Mouse (Mus musculus): Measurements from ENCODE around the gene Hnrnpdl.
A peak's percentile ranks its signal among the peaks of the same experiment; 100 is the strongest.

Hnrnpdl gene

GRCm38 (mm10) chr5:100047143-100047640, 7.7 kb upstream of the Hnrnpdl start:
- no peak for DNase-seq (ENCODE audit: low spot score)

DNA sequence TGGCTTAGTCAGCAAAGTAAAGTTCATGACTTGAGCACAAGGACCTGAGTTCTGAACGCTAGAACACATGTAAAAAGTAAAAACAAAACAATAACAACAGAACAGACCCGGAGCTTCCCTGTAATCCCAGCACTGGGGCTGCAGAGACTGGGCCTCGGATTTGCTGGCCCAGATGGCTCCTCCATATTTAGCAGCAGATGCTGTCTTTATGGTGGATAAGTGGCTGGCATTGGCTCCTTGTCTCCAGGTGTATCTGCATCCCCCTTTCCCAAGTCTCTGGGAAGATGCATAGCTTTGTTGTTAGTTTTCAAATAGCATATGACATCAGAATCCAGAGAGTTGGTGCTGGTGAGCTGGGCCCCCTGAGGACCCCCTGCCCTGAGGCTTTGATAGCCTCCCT, 6.6 kb upstream of the Hnrnpdl start:
- DNase-seq (ENCODE audit: low spot score): no peak

DNA sequence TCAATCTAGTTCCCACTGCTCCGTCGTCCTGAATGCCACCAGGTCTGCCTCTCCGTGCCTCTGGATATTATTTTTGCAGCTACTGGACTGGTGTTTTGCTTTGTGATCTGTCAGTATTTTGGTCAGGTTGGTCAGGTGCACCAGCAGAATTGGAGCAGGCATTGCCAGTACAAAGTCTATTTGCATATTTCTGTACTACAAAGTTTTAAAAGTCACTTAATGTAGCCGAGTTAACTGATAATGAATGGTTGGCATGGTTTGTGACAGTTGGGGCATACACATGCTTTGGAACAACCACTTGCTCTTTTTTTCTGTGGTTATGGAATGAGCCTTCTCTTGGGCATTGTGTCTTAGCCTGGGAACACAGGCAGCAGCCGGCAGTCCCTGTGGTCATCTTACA, 5.2 kb upstream of the Hnrnpdl start:
- no peak for DNase-seq (ENCODE audit: low spot score)

DNA sequence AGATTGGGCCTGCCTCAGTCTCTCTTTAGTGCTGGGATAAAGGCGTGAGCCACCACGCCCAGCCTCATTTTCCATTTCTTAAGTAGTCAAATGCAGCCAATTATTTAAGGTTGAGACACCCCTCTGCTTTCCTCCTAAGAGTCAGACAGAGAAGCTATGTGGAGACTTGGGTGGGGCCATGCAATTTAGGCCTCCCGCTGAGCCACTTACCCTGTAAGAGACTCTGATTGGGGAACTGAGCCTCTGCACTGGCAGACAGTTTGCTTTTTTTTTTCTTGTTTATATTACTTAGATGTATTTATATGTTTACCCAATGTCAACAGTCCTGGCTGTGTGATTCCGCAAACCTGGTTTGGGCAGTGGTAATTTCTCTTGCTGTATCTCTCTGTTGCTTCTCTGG, 4.6 kb upstream of the Hnrnpdl start:
- DNase-seq (ENCODE audit: low spot score): no peak

DNA sequence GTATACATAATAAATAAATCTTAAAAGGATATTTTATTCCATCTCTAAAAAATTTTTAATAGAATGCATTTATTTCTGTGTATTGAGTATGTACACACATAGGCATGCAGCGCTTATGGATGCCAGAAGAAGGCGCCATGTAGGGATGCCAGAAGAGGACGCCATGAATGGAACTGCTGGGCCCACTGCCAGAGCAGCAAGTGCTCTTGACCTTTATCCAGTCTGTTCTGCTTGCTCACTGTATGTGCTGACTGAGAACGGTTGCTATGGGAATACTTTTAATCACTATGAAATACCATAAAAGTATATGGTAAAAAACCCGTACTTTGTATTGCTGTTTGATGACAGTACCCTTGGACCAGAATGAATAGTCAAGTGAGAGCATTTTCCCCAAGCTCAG, 3.9 kb upstream of the Hnrnpdl start:
- DNase-seq (ENCODE audit: low spot score): peak; percentile 76

GRCm38 (mm10) chr5:100042467-100042866, 3.0 kb upstream of the Hnrnpdl start:
- DNase-seq (ENCODE audit: low spot score): no peak

- DNase-seq (ENCODE audit: low spot score): no peak
These were observed 1.8 kb upstream of the Hnrnpdl start for GRCm38 (mm10) chr5:100041272-100041671.

GRCm38 (mm10) chr5:100040281-100040784, 869 bp upstream of the Hnrnpdl start:
- no peak for DNase-seq (ENCODE audit: low spot score)

DNA sequence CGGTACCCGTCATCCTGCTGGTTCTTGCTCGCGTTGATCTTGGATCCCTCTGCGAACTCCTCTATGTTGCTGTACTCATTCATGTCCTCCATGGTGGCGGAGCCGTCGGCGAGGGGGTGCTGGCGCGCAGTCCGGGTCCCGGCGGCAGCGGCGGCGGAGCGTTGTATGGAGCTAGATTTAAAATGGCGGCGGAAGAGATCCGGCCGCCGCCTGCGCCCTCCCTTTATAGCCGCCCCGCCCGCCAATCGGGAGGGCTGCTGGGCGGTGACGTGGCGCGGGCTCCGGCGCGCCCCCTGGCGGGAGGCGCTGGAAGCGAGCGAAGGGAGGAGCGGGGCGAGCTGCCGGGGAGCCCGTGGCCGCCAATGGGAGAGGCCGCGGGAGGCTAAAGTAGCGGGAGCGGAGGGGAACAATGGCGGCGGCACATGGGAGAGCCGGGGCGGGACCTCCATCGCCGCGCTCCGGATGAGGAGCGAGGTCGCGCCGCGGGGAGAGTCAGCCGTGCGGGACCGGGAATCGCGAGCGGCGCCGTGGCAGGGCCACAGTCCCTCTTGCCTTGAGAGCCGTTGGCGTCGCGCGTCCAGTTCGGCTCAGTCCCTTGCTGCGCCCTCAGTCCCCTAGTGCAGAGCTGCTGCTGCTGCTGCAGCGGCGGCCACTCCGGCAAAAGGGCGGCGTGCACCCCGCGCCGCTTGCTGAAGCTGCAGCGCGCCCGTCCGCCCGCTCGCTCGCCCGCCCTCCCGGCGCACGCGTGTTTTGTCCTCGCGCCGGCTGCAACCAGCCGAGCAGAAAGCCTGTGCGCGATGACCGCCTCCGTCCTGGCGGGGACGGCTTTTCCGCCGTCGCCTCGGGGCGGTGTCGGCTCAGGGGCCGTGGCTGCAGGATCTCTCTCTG, 506 bp downstream of the Hnrnpdl start:
- peak; percentile 98 for DNase-seq (ENCODE audit: low spot score)

DNA sequence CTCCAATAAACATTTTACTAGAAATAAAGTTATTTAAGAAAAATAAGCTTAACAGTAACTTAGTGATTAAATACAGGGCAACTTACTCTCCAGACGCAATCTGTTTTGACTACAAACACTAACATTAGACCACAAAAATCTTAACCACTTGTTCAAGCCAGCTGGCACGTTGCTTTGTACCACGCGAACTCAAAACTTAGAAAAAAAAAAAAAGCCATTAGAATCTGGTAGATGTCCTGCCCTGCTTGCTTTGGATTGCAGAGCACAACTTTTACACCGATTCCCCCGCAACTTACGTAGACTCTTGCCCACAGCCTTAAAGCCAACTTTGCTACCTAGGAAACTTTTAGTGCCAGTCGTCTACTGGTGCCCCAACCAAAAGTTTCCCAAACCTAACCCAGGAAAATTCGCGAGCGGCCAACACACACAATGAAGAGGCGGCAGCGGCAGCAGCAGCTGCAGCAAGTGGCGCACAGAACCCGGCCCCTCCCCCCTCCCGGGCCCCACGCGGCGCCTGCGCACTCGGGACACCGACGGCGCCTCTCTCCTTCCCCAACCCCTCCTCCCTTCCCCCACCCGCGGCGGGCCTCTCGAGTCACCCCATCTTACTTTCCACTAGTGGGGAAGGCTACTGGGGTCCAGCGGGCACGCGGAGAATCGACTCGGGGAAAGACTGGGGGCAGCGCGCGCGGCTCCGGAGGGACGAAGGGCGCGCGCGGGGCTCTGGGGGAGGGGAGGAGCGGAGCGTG, 1.3 kb downstream of the Hnrnpdl start:
- DNase-seq (ENCODE audit: low spot score): peak; percentile 98

DNA sequence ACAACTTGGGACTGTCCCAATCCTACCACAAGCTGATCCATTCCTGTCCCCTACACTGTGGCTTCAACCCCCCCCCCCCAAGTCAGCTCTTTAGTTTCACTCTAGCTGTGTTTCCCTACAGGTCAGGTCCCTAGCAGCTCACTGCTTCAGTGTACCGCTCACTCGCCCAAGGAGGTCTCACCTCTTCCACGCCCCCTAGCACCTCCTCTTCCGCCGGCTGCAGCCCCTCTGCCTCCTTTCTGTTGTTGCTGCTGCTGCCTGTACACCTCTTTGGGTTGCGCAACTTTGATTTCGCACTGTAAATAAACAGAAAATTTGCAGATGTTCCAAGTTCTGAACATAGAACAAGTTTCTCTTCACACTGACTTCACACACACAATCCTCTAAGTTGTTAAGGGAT, 2.8 kb downstream of the Hnrnpdl start:
- no peak for DNase-seq (ENCODE audit: low spot score)

GRCm38 (mm10) chr5:100035950-100036349, 3.5 kb downstream of the Hnrnpdl start:
- DNase-seq (ENCODE audit: low spot score): no peak

- no peak for DNase-seq (ENCODE audit: low spot score)
These were observed 6.8 kb downstream of the Hnrnpdl start for GRCm38 (mm10) chr5:100032646-100033045.

- no peak for DNase-seq (ENCODE audit: low spot score)
These were observed 7.4 kb downstream of the Hnrnpdl start for GRCm38 (mm10) chr5:100032107-100032506.

- DNase-seq (ENCODE audit: low spot score): no peak
These were observed 9.4 kb downstream of the Hnrnpdl start for GRCm38 (mm10) chr5:100030069-100030468.

- DNase-seq (ENCODE audit: low spot score): no peak
These were observed 14.6 kb downstream of the Hnrnpdl start for GRCm38 (mm10) chr5:100024868-100025267.

GRCm38 (mm10) chr5:100024403-100024802, 15.1 kb downstream of the Hnrnpdl start:
- no peak for DNase-seq (ENCODE audit: low spot score)

- no peak for DNase-seq (ENCODE audit: low spot score)
These were observed 19.4 kb downstream of the Hnrnpdl start for GRCm38 (mm10) chr5:100020089-100020488.

- no peak for DNase-seq (ENCODE audit: low spot score)
These were observed 26.9 kb downstream of the Hnrnpdl start for GRCm38 (mm10) chr5:100012599-100012998.

GRCm38 (mm10) chr5:100008485-100008884, 31.0 kb downstream of the Hnrnpdl start:
- DNase-seq (ENCODE audit: low spot score): no peak

- no peak for DNase-seq (ENCODE audit: low spot score)
These were observed 32.5 kb downstream of the Hnrnpdl start for GRCm38 (mm10) chr5:100007040-100007375.

- DNase-seq (ENCODE audit: low spot score): no peak
These were observed 33.0 kb downstream of the Hnrnpdl start for GRCm38 (mm10) chr5:100006324-100007039.
